Mouse (Mus musculus) limb, embryonic 13.5 days (tissue): ENCODE data around the gene Mcur1. TPM values are rescaled to one million over a fixed set of nuclear protein-coding genes. Genes with fewer than 3 reads are reported as not detected.

Source experiments
- ATAC-seq: fragments of 200-750 bp; cut with Nextera tagmentation; 2 replicates; pipeline ENCODE4 v1.8.0; 2017; ENCODE audit warnings: low read depth, moderate number of reproducible peaks, moderate TSS enrichment; ENCODE audit not compliant: low FRiP score
- H3K27ac ChIP-seq: fragments of 300-500 bp; sonication (generic); 2 replicates; pipeline ENCODE4 v1.5.1; 2015; ENCODE audit warnings: inconsistent platforms, mild to moderate bottlenecking, moderate library complexity
- H3K27me3 ChIP-seq: fragments of 300-500 bp; sonication (generic); 2 replicates; pipeline ENCODE4 v1.6.1; 2015; ENCODE audit warnings: mild to moderate bottlenecking, inconsistent platforms
- H3K36me3 ChIP-seq: fragments of 300-500 bp; sonication (generic); 2 replicates; pipeline ENCODE4 v1.6.1; 2015; ENCODE audit warnings: inconsistent platforms, mild to moderate bottlenecking, moderate library complexity
- H3K4me1 ChIP-seq: fragments of 300-500 bp; sonication (generic); 2 replicates; pipeline ENCODE4 v1.6.1; 2015; ENCODE audit warnings: inconsistent platforms
- H3K4me2 ChIP-seq: fragments of 300-500 bp; sonication (generic); replicated peaks from 2 replicates; pipeline ENCODE4 v1.6.1; 2015; ENCODE audit warnings: inconsistent platforms, mild to moderate bottlenecking, moderate library complexity
- H3K4me3 ChIP-seq: fragments of 300-500 bp; sonication (generic); 2 replicates; pipeline ENCODE4 v1.5.1; 2015; ENCODE audit warnings: moderate library complexity, mild to moderate bottlenecking, inconsistent platforms
- H3K9ac ChIP-seq: fragments of 300-500 bp; sonication (generic); 2 replicates; pipeline ENCODE4 v1.6.1; 2015; ENCODE audit warnings: mild to moderate bottlenecking, inconsistent platforms
- H3K9me3 ChIP-seq: fragments of 300-500 bp; sonication (generic); 2 replicates; pipeline ENCODE4 v1.6.1; 2016; ENCODE audit warnings: inconsistent platforms
- WGBS: fragments of 180-500 bp; shearing (Covaris S2); methylation state at CpG from one replicate; pipeline ENCODE4 v1.1.7; 2015; 5-methylcytosine and 5-hydroxymethylcytosine counted together
- polyA plus RNA-seq: library from polyadenylated mRNA; unstranded; fragments of >200 nt; fragmentation: Nextera tagmentation; extraction: Ambion mirVana; gene quantifications from 2 replicates; pipeline ENCODE4 v1.2.1, GENCODE M21; 2015

Gene Mcur1
- polyA plus RNA-seq, 1 experiment from 2014 or later, result 16.7 TPM

DNA sequence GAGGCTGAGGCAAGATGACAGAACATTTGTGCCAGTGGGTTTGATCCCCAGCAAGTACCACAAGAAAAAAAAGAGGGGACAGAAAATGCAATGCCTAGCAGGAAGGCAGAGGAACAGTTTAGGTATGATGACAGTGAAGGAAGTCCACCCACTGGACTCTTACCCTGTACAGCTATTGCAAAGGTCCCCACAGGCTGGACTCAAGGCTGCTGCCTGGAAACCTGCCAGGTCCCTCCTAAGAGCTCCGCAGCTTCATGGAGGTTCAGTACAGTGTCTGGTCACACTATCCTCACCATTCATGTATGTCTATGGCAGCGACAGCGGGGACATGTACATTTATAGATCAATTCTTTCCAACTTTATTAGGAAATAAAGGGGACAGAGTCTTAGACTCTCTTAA, 20.6 kb downstream of the Mcur1 start:
- ATAC-seq, result no peak
- Histone ChIP-seq H3K27me3 (no peaks in the 10 kb centered on the region), H3K4me1 (peaks cover 18% of the 10 kb centered on the region), H3K36me3 (peaks cover 12% of the 10 kb centered on the region), H3K9me3 (no peaks in the 10 kb centered on the region), H3K4me2 (no peak overlapping the region), H3K9ac (no peak overlapping the region), H3K4me3 (no peak overlapping the region), H3K27ac (no peak overlapping the region)
- 92% methylated on average over 3 of the region's 3 CpGs for WGBS

DNA sequence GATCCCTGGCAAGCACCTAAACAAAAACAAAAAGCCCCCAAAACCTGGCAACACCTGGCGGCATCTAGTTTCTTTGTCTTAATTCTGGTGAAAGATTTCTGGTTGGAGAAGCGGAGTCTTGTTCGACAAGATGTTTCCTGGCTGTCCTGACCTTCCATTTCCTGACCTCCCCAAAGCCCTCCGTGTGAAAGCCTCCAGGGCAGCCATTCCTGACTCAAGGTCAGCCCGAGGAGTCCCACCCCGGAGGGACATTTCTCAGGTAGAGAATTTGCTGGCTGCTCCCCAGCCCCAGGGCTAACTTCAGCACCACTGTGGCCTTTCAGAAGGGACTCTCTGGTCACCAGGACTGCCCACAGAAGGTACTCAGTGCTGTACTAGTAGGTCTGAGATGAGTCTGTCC, 22.1 kb downstream of the Mcur1 start:
- no peak overlapping the region for H3K4me2 ChIP-seq
- H3K9ac ChIP-seq, result no peak overlapping the region
- peaks cover 4% of the 10 kb centered on the region for H3K36me3 ChIP-seq
- H3K9me3 ChIP-seq, result no peaks in the 10 kb centered on the region
- no peak for ATAC-seq
- no peaks in the 10 kb centered on the region for H3K27me3 ChIP-seq
- 62% methylated on average over 6 of the region's 6 CpGs for WGBS
- H3K27ac ChIP-seq, result no peak overlapping the region
- no peak overlapping the region for H3K4me3 ChIP-seq
- peaks cover 18% of the 10 kb centered on the region for H3K4me1 ChIP-seq

DNA sequence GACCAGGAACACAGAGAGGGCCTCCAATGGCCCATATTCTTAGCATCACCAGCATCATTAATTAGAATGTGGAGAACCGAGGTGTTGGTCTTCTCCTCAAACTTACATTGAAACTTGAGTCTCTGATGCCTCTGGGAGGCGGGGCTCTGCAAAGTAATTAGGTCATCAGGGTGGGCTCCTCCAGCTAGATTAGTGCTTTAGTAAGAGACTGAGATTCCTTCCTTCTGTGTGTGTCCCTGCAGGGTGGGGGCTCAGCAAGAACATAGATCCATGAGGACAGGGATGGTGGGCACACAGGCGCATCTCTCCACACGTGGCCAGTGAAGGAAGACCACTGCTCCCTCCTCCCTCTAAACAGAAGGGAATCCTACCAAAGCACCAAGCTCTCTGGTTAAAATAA, 26.0 kb downstream of the Mcur1 start:
- Histone ChIP-seq H3K27ac (no peak overlapping the region), H3K4me1 (peaks cover 20% of the 10 kb centered on the region), H3K27me3 (no peaks in the 10 kb centered on the region), H3K9ac (no peak overlapping the region), H3K4me3 (no peak overlapping the region), H3K4me2 (no peak overlapping the region), H3K36me3 (no peaks in the 10 kb centered on the region), H3K9me3 (no peaks in the 10 kb centered on the region)
- 68% methylated on average over 4 of the region's 4 CpGs for WGBS
- ATAC-seq, result no peak

DNA sequence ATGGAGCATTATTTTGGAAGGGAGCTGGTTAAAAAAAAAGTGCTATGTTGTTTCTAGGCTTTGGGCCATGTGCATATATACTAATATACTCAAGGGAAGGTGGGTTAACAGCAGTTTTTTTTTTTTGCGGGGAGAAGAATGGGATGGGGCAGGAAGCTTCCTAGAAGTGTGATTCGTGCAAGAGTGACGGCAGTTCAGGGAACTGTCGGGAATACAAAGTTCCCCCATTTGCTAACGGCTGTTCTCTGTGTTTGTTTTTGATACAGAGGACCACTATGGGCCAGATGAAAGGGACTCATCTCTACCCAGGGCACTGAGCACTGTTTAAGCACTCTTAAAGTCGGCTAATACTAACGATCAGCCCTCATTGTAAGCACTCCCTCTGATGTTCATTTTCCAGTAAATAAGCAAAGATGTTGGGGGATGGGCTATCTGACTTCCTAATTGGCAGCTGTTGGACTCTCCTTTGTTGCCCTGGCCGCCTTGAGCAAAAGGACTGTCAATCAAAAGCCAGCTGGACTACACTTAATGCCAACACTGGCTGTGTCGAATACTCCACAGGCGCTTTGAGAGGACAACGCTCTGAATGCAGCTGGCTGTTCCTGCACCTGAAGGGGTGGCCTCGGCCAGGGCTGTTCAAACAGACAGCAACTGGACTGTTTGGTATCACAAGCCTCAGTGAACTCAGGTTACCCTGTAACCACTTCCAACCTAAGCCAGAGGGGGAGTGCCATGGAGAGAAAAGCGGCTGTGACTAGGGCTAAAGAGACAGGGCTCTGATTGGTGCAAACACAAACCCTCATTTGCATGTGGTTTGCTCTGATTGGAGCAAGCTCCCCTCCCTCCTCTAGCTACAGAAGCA, 28.9 kb downstream of the Mcur1 start:
- Histone ChIP-seq H3K9me3 (no peaks in the 10 kb centered on the region), H3K4me3 (no peak overlapping the region), H3K36me3 (no peaks in the 10 kb centered on the region), H3K9ac (no peak overlapping the region), H3K4me1 (peaks cover 20% of the 10 kb centered on the region), H3K27me3 (no peaks in the 10 kb centered on the region), H3K27ac (no peak overlapping the region; the same call in 1 of the 2 replicates), H3K4me2 (0 out of 2 replicates have a peak overlapping the region, but pooled peaks have one; percentile 11)
- 21% methylated on average over 13 of the region's 13 CpGs for WGBS
- peak; percentile 54 for ATAC-seq

DNA sequence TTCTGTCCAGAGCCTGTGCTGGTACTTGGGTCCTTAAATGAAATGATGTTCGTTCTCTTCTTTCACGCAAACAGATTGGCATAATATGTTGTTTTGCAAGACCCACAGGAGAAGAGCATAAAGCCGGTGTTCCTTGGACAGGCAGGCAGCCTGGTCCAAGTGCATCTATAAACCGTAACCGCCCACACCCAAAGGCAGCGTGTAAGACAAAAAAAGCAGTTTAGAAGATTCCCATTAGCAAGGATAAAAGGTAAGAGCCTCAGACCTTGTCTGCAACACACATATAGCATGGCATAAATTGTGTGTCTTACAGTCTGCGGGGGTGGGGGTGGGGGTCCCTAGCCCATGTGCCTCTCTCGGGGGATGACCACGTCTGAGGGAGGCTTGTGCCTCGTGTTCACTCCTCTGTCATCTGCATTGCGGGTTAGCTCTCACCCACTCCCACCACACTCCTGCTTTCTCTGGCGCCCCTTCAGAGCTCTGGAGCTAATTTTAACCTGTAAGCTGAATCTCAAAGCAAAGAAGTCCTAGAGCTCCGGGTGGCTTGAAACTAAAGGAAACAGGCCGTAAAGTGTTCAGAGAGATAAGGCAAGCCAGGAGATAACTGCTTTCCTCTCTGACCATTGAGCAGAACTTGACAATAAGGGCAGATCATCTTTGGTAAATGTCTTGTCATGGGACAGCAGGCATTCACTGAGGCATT, 29.7 kb downstream of the Mcur1 start:
- 51% methylated on average over 14 of the region's 14 CpGs for WGBS
- H3K27me3 ChIP-seq, result no peaks in the 10 kb centered on the region
- H3K27ac ChIP-seq, result no peak overlapping the region; the same call in 1 of the 2 replicates
- ATAC-seq, result no peak
- peaks cover 27% of the 10 kb centered on the region for H3K4me1 ChIP-seq
- H3K4me2 ChIP-seq, result no peak overlapping the region
- no peaks in the 10 kb centered on the region for H3K9me3 ChIP-seq
- no peaks in the 10 kb centered on the region for H3K36me3 ChIP-seq
- no peak overlapping the region for H3K9ac ChIP-seq
- no peak overlapping the region for H3K4me3 ChIP-seq

DNA sequence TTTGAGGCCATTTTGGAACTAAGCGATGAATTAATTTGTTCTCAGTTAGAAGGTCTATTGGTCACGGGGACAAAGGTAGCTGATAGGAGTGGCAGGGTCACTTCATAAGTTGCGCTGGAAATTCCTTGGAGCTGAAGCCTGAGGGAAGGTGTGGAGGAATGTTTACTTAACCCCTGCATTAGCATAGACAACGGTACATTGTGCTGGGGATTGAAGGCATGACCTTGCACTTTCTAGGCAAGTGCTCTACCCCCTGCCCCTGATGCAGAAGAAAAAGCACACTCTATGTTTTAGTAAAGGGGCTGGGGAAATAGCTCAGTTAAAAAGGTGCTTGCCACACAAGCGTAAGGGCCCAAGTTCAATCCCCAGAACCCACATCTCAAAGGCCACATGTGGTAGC, 33.7 kb downstream of the Mcur1 start:
- Histone ChIP-seq H3K9ac (no peak overlapping the region), H3K27me3 (no peaks in the 10 kb centered on the region), H3K4me1 (peaks cover 26% of the 10 kb centered on the region), H3K27ac (no peak overlapping the region), H3K36me3 (no peaks in the 10 kb centered on the region), H3K4me2 (no peak overlapping the region), H3K9me3 (no peaks in the 10 kb centered on the region), H3K4me3 (no peak overlapping the region)
- no peak for ATAC-seq
- 80% methylated on average over 5 of the region's 5 CpGs for WGBS

DNA sequence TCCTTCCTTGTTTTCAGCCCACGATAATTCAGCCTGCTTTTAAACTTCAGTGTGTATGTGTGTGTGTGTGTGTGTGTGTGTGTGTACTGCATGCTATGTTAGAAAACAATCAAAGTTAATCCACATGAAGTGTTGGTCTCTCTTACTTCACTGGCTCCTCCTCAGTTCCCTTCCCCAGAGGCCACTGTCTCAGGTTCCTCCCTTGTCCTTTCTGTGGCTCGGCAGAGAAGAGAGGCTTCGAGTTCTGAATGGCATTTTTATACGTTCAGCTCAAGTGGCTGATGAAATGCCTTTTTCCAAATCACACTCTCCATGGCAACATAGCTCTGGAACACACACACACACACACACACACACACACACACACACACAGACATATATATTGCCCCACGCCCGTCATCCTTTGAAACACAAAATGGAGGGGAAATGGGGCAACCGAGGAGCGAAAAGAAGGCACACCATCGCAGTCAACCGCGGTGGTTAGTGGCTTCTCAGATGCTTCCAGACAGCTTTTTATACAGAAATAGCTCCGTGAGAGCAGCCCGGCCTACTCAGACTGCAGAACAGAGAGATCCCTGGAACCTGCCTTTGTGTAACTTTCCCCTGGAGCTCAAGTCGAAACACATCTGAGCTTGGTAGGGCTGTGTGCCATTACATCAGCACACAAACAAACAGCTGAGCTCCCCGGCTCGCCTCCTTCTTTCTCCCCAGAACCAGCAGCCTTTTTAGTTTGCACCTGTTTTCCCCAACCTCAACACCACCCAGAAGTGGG, 34.4 kb downstream of the Mcur1 start:
- Histone ChIP-seq H3K36me3 (no peaks in the 10 kb centered on the region), H3K27ac (peak overlapping the region; percentile 40; the same call in 1 of the 2 replicates), H3K4me3 (no peak overlapping the region), H3K27me3 (no peaks in the 10 kb centered on the region), H3K9ac (no peak overlapping the region), H3K4me1 (peaks cover 19% of the 10 kb centered on the region), H3K4me2 (no peak overlapping the region), H3K9me3 (no peaks in the 10 kb centered on the region)
- ATAC-seq, result peak; percentile 67
- WGBS, result 60% methylated on average over 16 of the region's 16 CpGs

DNA sequence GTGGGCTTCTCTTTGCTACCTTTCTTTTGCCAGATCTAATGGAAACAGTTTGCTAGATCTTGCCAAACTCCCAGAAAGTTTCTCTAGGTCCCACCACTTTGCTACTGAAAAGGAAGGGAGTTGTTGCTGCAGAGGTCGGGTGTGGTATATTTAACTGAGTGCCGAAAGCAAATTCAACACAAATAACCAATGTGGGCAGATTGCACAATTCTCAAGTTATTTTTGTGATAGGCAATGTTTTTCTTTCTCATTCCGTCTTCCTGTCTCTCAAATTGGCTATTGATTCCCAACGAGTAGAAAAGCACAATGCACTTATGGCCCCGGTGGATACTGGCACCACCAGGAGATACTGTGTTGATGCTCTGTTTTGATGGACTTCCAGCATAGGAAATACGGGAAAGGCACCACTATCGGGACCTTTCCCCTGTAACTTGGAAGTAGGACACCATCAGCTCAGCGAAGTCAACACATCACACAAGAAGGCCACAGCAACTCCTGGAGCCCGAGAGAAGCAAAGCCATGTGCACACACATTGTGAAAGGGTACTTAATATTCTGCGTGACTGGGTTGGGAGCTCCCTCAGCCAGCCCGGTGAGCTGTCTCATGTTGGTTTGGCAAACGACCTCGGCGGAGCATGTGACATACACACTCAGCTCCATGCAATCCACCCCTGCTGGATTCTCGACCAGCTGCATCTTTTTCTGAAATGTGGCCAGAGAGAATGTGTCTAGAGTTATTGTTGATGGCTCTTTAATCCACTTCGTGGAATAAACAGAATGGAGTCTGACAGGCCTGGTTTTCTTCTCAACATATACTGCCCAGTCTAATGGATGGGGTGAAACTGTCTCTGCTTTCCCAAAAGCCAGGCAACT, 35.3 kb downstream of the Mcur1 start:
- Histone ChIP-seq H3K27me3 (no peaks in the 10 kb centered on the region), H3K27ac (peak overlapping the region; percentile 6; the same call in 1 of the 2 replicates), H3K36me3 (no peaks in the 10 kb centered on the region), H3K9me3 (no peaks in the 10 kb centered on the region), H3K4me1 (peaks cover 14% of the 10 kb centered on the region; the same call in 1 of the 2 replicates), H3K4me3 (no peak overlapping the region), H3K4me2 (no peak overlapping the region), H3K9ac (no peak overlapping the region)
- WGBS, result 77% methylated on average over 16 of the region's 16 CpGs
- 0 out of 2 replicates have a peak, but pooled peaks have one; percentile 48 for ATAC-seq

DNA sequence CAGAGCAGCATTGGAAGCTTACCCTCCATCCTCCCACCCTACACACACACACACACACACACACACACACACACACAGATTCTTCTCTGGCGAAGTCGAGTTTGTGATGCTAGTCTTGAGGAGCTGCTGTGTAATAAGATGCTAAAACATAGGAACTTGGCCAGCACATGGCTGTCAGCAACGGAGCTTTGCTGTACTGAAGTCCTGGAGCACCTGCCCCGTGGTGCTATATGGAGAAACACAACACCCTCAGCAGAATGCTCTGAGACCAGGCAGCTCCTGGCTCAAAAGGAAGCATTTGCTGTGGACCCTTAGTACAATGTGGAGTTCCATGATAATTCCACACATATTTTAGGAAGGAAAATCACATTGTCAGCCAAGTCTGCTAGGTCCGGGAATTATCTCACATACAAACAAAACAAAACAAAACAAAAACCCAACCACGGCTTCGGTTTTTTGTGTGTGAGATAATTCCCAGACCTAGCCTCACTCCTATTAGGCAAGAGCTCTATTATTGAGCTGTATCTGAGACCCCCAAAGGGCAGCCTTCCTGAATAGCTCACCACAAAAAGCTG, 36.0 kb downstream of the Mcur1 start:
- Histone ChIP-seq H3K27me3 (no peaks in the 10 kb centered on the region), H3K27ac (no peak overlapping the region), H3K9ac (no peak overlapping the region), H3K36me3 (no peaks in the 10 kb centered on the region), H3K4me2 (no peak overlapping the region), H3K4me3 (no peak overlapping the region), H3K9me3 (no peaks in the 10 kb centered on the region), H3K4me1 (peaks cover 14% of the 10 kb centered on the region; the same call in 1 of the 2 replicates)
- WGBS, result 72% methylated on average over 7 of the region's 7 CpGs
- no peak for ATAC-seq

DNA sequence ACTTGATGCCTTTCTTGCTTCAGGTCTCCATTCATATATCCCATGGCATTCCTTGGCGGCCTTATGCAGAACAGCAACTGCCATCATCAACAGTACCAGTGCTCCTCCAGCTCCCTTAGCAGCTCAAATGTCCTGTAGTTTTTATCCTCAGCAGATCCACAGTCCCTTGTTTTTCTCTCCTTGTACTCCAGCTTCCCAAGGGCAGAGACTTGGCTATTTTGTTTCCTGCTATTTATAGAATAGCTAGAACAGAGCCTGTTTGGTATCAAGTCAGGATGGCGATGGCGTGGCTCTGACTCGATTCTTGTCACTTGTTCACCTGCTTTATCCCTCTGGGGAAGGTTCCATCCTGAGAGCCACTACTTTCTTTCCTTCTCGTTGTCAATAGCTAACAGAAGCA, 38.1 kb downstream of the Mcur1 start:
- no peaks in the 10 kb centered on the region for H3K36me3 ChIP-seq
- 0 out of 2 replicates have a peak, but pooled peaks cover under 1% of the 10 kb centered on the region for H3K9me3 ChIP-seq
- no peak overlapping the region for H3K9ac ChIP-seq
- ATAC-seq, result no peak
- H3K4me1 ChIP-seq, result peaks cover 14% of the 10 kb centered on the region; the same call in 1 of the 2 replicates
- WGBS, result 89% methylated on average over 5 of the region's 5 CpGs
- no peaks in the 10 kb centered on the region for H3K27me3 ChIP-seq
- no peak overlapping the region for H3K27ac ChIP-seq
- no peak overlapping the region for H3K4me2 ChIP-seq
- no peak overlapping the region for H3K4me3 ChIP-seq

DNA sequence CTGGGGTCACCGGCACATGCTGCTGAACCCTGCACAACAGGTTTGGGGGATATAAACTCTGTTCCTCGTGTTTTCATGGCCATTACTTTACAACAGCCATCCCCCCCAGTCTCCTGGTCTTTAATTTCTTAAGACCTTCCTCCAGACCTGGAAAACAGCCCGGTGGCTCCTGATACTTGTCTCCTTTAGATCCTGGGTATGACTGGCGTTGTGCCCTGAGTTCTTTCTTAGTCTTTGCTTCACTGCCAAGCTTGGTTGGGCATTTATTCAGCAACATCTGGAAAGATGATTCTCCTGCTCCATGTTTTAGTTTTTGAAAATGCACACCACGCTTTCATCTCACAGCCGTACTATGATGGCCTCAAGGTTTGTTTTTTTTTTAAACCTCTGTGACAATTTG, 40.7 kb downstream of the Mcur1 start:
- Histone ChIP-seq H3K4me1 (no peaks in the 10 kb centered on the region), H3K27ac (no peak overlapping the region), H3K27me3 (no peaks in the 10 kb centered on the region), H3K9ac (no peak overlapping the region), H3K9me3 (peaks cover 5% of the 10 kb centered on the region; the same call in 1 of the 2 replicates), H3K4me3 (no peak overlapping the region), H3K36me3 (no peaks in the 10 kb centered on the region), H3K4me2 (no peak overlapping the region)
- 60% methylated on average over 6 of the region's 6 CpGs for WGBS
- no peak for ATAC-seq
